Mouse (Mus musculus): ENCODE measurements around the gene Phyhd1. TPM values are rescaled to one million over a fixed set of nuclear protein-coding genes. Genes with fewer than 3 reads are reported as not detected.

The Phyhd1 gene
- polyA plus RNA-seq (2014; fragmentation: Illumina TruSeq; extraction: RNeasy Lipid Tissue Mini Kit (QIAGEN cat#74804); ENCODE audit: low read depth, low replicate concordance), result 112 TPM

DNA sequence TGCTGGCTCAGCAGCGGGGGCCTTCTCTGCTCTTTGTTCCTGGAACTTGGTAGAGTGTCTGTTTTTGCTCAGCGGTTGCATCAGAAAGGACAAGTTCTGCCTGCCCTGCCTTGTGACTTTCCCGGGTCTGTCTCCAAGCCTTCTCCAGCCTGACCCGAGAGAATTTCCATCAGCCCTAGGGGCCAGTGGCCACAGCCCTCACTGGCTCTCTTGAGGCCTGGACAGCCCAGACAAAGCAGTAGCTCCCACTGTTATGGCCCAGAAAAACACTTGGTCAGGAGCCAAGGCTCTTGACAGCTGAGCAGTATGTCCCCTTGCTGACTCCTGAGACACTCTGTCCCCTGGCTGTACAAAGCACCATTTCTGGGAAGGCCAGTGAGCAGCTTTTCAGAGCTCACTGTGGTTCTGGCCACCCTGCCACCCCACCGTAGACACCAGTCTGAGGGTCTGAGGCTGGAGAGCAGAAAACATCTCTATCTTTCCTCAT is at the start of gene Phyhd1:
Gene Phyhd1 (plus strand): TSS at position 437 of the 487 bp plus-strand sequence.

GRCm38 (mm10) chr2:30237199-30237880 is 28.7 kb upstream of the Phyhd1 start, which contains the start of gene Lrrc8a:
Gene Lrrc8a, plus strand, starts transcription at chr2:30237715.

GRCm38 (mm10) chr2:30240267-30240666 is 25.7 kb upstream of the Phyhd1 start, which contains the start of gene Gm28035:
Gene Gm28035, plus strand, starts transcription at chr2:30240567.

GRCm38 (mm10) chr2:30280743-30281142 is 14.7 kb downstream of the Phyhd1 start, which contains the start of gene Gm28038:
Gene Gm28038, plus strand, starts transcription at chr2:30281043.

GRCm38 (mm10) chr2:30286192-30287026 is 20.4 kb downstream of the Phyhd1 start, which contains the start of the genes Dolk and Nup188:
Gene Dolk, minus strand, starts transcription at chr2:30286334.
Gene Nup188, plus strand, starts transcription at chr2:30286397.

Other genes with a start within 250 kb of the Phyhd1 start
- gene Wdr34, start 217.3 kb upstream of the Phyhd1 start, polyA plus RNA-seq (2014; fragmentation: Illumina TruSeq; extraction: RNeasy Lipid Tissue Mini Kit (QIAGEN cat#74804); ENCODE audit: low read depth, low replicate concordance), result 8.2 TPM
- 116 TPM for gene Set, start 208.8 kb upstream of the Phyhd1 start, polyA plus RNA-seq (2014; fragmentation: Illumina TruSeq; extraction: RNeasy Lipid Tissue Mini Kit (QIAGEN cat#74804); ENCODE audit: low read depth, low replicate concordance)
- gene Pkn3, start 188.5 kb upstream of the Phyhd1 start, polyA plus RNA-seq (2014; fragmentation: Illumina TruSeq; extraction: RNeasy Lipid Tissue Mini Kit (QIAGEN cat#74804); ENCODE audit: low read depth, low replicate concordance), result 13.1 TPM
- 5.9 TPM for gene Zdhhc12, start 172.6 kb upstream of the Phyhd1 start, polyA plus RNA-seq (2014; fragmentation: Illumina TruSeq; extraction: RNeasy Lipid Tissue Mini Kit (QIAGEN cat#74804); ENCODE audit: low read depth, low replicate concordance)
- 29.0 TPM for gene Zer1, start 141.6 kb upstream of the Phyhd1 start, polyA plus RNA-seq (2014; fragmentation: Illumina TruSeq; extraction: RNeasy Lipid Tissue Mini Kit (QIAGEN cat#74804); ENCODE audit: low read depth, low replicate concordance)
- gene Tbc1d13, start 132.5 kb upstream of the Phyhd1 start, polyA plus RNA-seq (2014; fragmentation: Illumina TruSeq; extraction: RNeasy Lipid Tissue Mini Kit (QIAGEN cat#74804); ENCODE audit: low read depth, low replicate concordance), result 16.3 TPM
- gene Endog, start 94.7 kb upstream of the Phyhd1 start, polyA plus RNA-seq (2014; fragmentation: Illumina TruSeq; extraction: RNeasy Lipid Tissue Mini Kit (QIAGEN cat#74804); ENCODE audit: low read depth, low replicate concordance), result 74.8 TPM
- gene Spout1, start 87.7 kb upstream of the Phyhd1 start, polyA plus RNA-seq (2014; fragmentation: Illumina TruSeq; extraction: RNeasy Lipid Tissue Mini Kit (QIAGEN cat#74804); ENCODE audit: low read depth, low replicate concordance), result 9.4 TPM
- gene Kyat1, start 60.4 kb upstream of the Phyhd1 start, polyA plus RNA-seq (2014; fragmentation: Illumina TruSeq; extraction: RNeasy Lipid Tissue Mini Kit (QIAGEN cat#74804); ENCODE audit: low read depth, low replicate concordance), result 40.3 TPM
- 24.1 TPM for gene Lrrc8a, start 28.5 kb upstream of the Phyhd1 start, polyA plus RNA-seq (2014; fragmentation: Illumina TruSeq; extraction: RNeasy Lipid Tissue Mini Kit (QIAGEN cat#74804); ENCODE audit: low read depth, low replicate concordance)
- 5.9 TPM for gene Gm28035, start 25.6 kb upstream of the Phyhd1 start, polyA plus RNA-seq (2014; fragmentation: Illumina TruSeq; extraction: RNeasy Lipid Tissue Mini Kit (QIAGEN cat#74804); ENCODE audit: low read depth, low replicate concordance)
- not detected for gene Gm28038, start 14.8 kb downstream of the Phyhd1 start, polyA plus RNA-seq (2014; fragmentation: Illumina TruSeq; extraction: RNeasy Lipid Tissue Mini Kit (QIAGEN cat#74804); ENCODE audit: low read depth, low replicate concordance)
- 22.6 TPM for gene Dolk, start 20.1 kb downstream of the Phyhd1 start, polyA plus RNA-seq (2014; fragmentation: Illumina TruSeq; extraction: RNeasy Lipid Tissue Mini Kit (QIAGEN cat#74804); ENCODE audit: low read depth, low replicate concordance)
- gene Nup188, start 20.2 kb downstream of the Phyhd1 start, polyA plus RNA-seq (2014; fragmentation: Illumina TruSeq; extraction: RNeasy Lipid Tissue Mini Kit (QIAGEN cat#74804); ENCODE audit: low read depth, low replicate concordance), result 13.9 TPM
- 78.3 TPM for gene Sh3glb2, start 93.1 kb downstream of the Phyhd1 start, polyA plus RNA-seq (2014; fragmentation: Illumina TruSeq; extraction: RNeasy Lipid Tissue Mini Kit (QIAGEN cat#74804); ENCODE audit: low read depth, low replicate concordance)
- 77.6 TPM for gene Miga2, start 98.0 kb downstream of the Phyhd1 start, polyA plus RNA-seq (2014; fragmentation: Illumina TruSeq; extraction: RNeasy Lipid Tissue Mini Kit (QIAGEN cat#74804); ENCODE audit: low read depth, low replicate concordance)
- 9.7 TPM for gene Dolpp1, start 126.1 kb downstream of the Phyhd1 start, polyA plus RNA-seq (2014; fragmentation: Illumina TruSeq; extraction: RNeasy Lipid Tissue Mini Kit (QIAGEN cat#74804); ENCODE audit: low read depth, low replicate concordance)
- 388 TPM for gene Crat, start 149.6 kb downstream of the Phyhd1 start, polyA plus RNA-seq (2014; fragmentation: Illumina TruSeq; extraction: RNeasy Lipid Tissue Mini Kit (QIAGEN cat#74804); ENCODE audit: low read depth, low replicate concordance)
- gene Ptpa, start 149.8 kb downstream of the Phyhd1 start, polyA plus RNA-seq (2014; fragmentation: Illumina TruSeq; extraction: RNeasy Lipid Tissue Mini Kit (QIAGEN cat#74804); ENCODE audit: low read depth, low replicate concordance), result 72.3 TPM
- gene Ier5l, start 208.0 kb downstream of the Phyhd1 start, polyA plus RNA-seq (2014; fragmentation: Illumina TruSeq; extraction: RNeasy Lipid Tissue Mini Kit (QIAGEN cat#74804); ENCODE audit: low read depth, low replicate concordance), result 2.9 TPM